Mouse (Mus musculus) kidney, adult 2 months (tissue): ENCODE results near the gene Dlec1.

Experiments used
- CTCF ChIP-seq: fragments of 200-500 bp; conservative IDR thresholded peaks from 2 replicates; pipeline ENCODE4 v1.5.1; 2011; ENCODE audit warnings: low read depth, mild to moderate bottlenecking, control low read depth, low read length, moderate library complexity, mixed read lengths; ENCODE audit not compliant: insufficient read depth, insufficient read length
- POLR2A ChIP-seq: fragments of 200-500 bp; IDR thresholded peaks from one replicate; pipeline ENCODE4 v1.6.1; 2011; ENCODE audit warnings: low read depth, low read length, control low read depth

DNA sequence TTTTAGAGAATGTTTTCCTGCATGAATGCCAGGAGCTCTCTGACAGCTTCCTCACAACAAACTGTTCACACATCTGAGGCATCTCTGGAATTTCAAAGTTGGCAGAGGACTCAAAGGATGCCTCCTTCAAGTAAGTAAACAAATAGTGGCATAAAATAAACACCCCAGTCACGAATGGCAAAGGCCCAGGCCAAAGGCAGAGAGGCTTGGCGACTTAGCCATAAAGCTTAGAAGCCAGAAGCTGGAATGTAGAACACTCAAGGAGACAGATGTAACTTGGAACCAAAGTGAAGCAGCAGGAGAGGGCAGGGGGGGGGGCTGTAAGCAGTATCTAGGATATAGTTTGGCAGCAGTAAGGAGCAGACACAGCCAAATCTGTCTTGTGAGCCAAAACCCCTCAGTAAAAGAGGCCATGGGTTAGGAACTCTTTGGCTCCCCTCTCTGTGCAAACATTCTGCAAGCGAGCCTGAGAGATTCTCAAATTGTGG is 79.0 kb downstream of the Dlec1 start:
- TF ChIP-seq CTCF: no peak
- TF ChIP-seq POLR2A: no peak
